13 mouse cellular contexts compared by ENCODE assay signal in genomic region chr1:127257005-127257404, GRCm38 (mm10). TPM values are rescaled to one million over a fixed set of nuclear protein-coding genes. Genes with fewer than 3 reads are reported as not detected.
DNase-seq lines count a peak whose midpoint lies in the region; ATAC-seq and TF ChIP-seq lines count a peak whose summit lies in the region.
"Had no signal": no experiment of that assay in that cellular context is flagged by ENCODE, and none has a peak within 500 bp of the region (broad histone marks: within the 10 kb centered on the region; RNA-seq: fewer than 3 reads in every experiment).

No protein-coding gene starts in this region.

- no peak overlapping the region for H3K4me3 ChIP-seq in C2C12 (ENCODE audit: insufficient read depth, poor library complexity, severe bottlenecking)
- no peak overlapping the region for H3K4me3 ChIP-seq in intestine, postnatal 0 days (ENCODE audit: low read depth, low read length)
- H3K4me3 ChIP-seq in macrophage (ENCODE audit: inconsistent target): no peak overlapping the region
- H3K4me3 ChIP-seq: embryonic facial prominence, embryonic 12.5 days; megakaryocyte, embryonic 14.5 days had no signal

- H3K4me2 ChIP-seq in intestine, postnatal 0 days (replicated peaks; ENCODE audit: low read depth): no peak overlapping the region
- H3K4me2 ChIP-seq: embryonic facial prominence, embryonic 12.5 days; heart, embryonic 11.5 days had no signal

- 0 out of 2 replicates have a peak, but pooled peaks cover 3% of the 10 kb centered on the region for H3K4me1 ChIP-seq in intestine, postnatal 0 days (replicated peaks; ENCODE audit: control insufficient read depth, insufficient read depth, low read length)
- H3K4me1 ChIP-seq: embryonic facial prominence, embryonic 12.5 days had no signal

- H3K9me3 ChIP-seq in intestine, postnatal 0 days (ENCODE audit: control insufficient read depth): no peaks in the 10 kb centered on the region
- H3K9me3 ChIP-seq: embryonic facial prominence, embryonic 12.5 days; megakaryocyte, embryonic 14.5 days had no signal

- WGBS in intestine, postnatal 0 days: 51% methylated on average over 8 of the region's 8 CpGs
- 58% methylated on average over 8 of the region's 8 CpGs for WGBS in macrophage (ENCODE audit: missing documents)

- no peak overlapping the region for H3K9ac ChIP-seq in intestine, postnatal 0 days (ENCODE audit: low read depth, low read length)
- H3K9ac ChIP-seq: embryonic facial prominence, embryonic 12.5 days had no signal

- peak; percentile 98 for ATAC-seq in intestine, postnatal 0 days

- H3K79me3 ChIP-seq in C2C12 (ENCODE audit: low read depth): no peaks in the 10 kb centered on the region

- peak; percentile 28 for DNase-seq in adrenal gland, postnatal 14 days
- no peak for DNase-seq in adrenal gland, adult 18-20 months (ENCODE audit: low spot score in 2 of 2)
- no peak for DNase-seq in T-cell, adult 2 months (ENCODE audit: low spot score)
- no peak for DNase-seq in left cerebral cortex, postnatal 10 days (ENCODE audit: extremely low spot score in 1 of 2, low spot score in 2 of 2)
- no peak for DNase-seq in right cerebral cortex, postnatal 36 days (ENCODE audit: low spot score in 2 of 2)
- DNase-seq: B cell, adult 2 months; gastrocnemius, postnatal 25 days had no signal

- no peak for TF ChIP-seq CTCF in C2C12 (IDR thresholded peaks at IDR 0.05; ENCODE audit: control insufficient read depth, insufficient read depth, insufficient read length)
- TF ChIP-seq CTCF in intestine, postnatal 0 days (IDR thresholded peaks at IDR 0.05; ENCODE audit: low read depth): no peak

- H3K36me3 ChIP-seq in C2C12 (ENCODE audit: control insufficient read depth, insufficient read depth) (peaks cover 3% of the 10 kb centered on the region), macrophage (ENCODE audit: inconsistent target) (no peaks in the 10 kb centered on the region)
- no peaks in the 10 kb centered on the region; the same call in 1 of the 2 replicates for H3K36me3 ChIP-seq in intestine, postnatal 0 days (ENCODE audit: control insufficient read depth, insufficient read depth)
- H3K36me3 ChIP-seq: embryonic facial prominence, embryonic 12.5 days had no signal

- H3K27me3 ChIP-seq in C2C12 (ENCODE audit: control insufficient read depth, insufficient read depth, insufficient read length): no peaks in the 10 kb centered on the region
- H3K27me3 ChIP-seq in intestine, postnatal 0 days (replicated peaks; ENCODE audit: control insufficient read depth, insufficient read depth, low read length): no peaks in the 10 kb centered on the region
- H3K27me3 ChIP-seq: embryonic facial prominence, embryonic 12.5 days; megakaryocyte, embryonic 14.5 days had no signal

- intact Hi-C loops in left cerebral cortex, postnatal 10 days (cut with DNase I): no loop called here

- no peaks in the 10 kb centered on the region for H3K79me2 ChIP-seq in C2C12 (ENCODE audit: control insufficient read depth, insufficient read depth)
- H3K79me2 ChIP-seq in macrophage (ENCODE audit: inconsistent target): peaks cover 99% of the 10 kb centered on the region

- H3K27ac ChIP-seq in intestine, postnatal 0 days (ENCODE audit: low read depth, low read length): peak overlapping the region; percentile 65; the same call in 1 of the 2 replicates
- H3K27ac ChIP-seq in macrophage: peak overlapping the region; percentile 27
- H3K27ac ChIP-seq: embryonic facial prominence, embryonic 12.5 days had no signal

- no peak overlapping the region for H3ac ChIP-seq in C2C12 (ENCODE audit: control insufficient read depth, insufficient read length, low read depth)

TF ChIP-seq in C2C12, 6 proteins besides CTCF, POLR2A, EP300 and RAD21:
- TF ChIP-seq MAX (IDR thresholded peaks at IDR 0.05) (no peak), FOSL1 (IDR thresholded peaks at IDR 0.05; ENCODE audit: insufficient read depth, low read length, poor library complexity, severe bottlenecking) (no peak), USF1 (IDR thresholded peaks at IDR 0.05; ENCODE audit: low read depth) (peak; percentile 99), CEBPB (IDR thresholded peaks at IDR 0.05; ENCODE audit: low read depth) (peak; percentile 15)
TF ChIP-seq in C2C12: peak in this region for 2.

RNA-seq across cellular contexts. Expression of gene Mgat5, which starts 52.2 kb away (rescaled TPM):
- 12.0 and 15.9 TPM in 2 replicates for total RNA-seq in adrenal gland, postnatal 14 days (2021)
- 10 to 100 TPM; 11.8 to 13.5 TPM for total RNA-seq in adrenal gland, adult 18-20 months (2021)
- polyA plus RNA-seq in C2C12 (2012; fragmentation: generic; extraction: Trizol) (3.6 TPM), macrophage (2018) (23.8 to 56.9 TPM (median 29.7 TPM) in 3 replicates)
- 4.1 and 4.5 TPM in 2 replicates for polyA plus RNA-seq in intestine, postnatal 0 days (2015; fragmentation: Nextera tagmentation; extraction: Ambion mirVana)
- 100 to 1,000 TPM in 18 of 26 experiments, 10 to 100 TPM in 8; 20.4 to 211 (median 116) TPM for total RNA-seq in macrophage (2018; cell fraction: chromatin; rRNA removed)
- total RNA-seq in macrophage (2018; cell fraction: cytosol; rRNA removed): 10 to 100 TPM; 23.6 to 59.8 (median 37.0) TPM
- 100 to 1,000 TPM in 3 of 26 experiments, 10 to 100 TPM in 23; 30.1 to 157 (median 70.9) TPM for total RNA-seq in macrophage (2018; cell fraction: nucleus; rRNA removed)
- total RNA-seq in left cerebral cortex, postnatal 10 days (2021): 10 to 100 TPM; 76.8 to 77.1 TPM
